ENCODE assay signal across 8 mouse cellular contexts in the genomic region with DNA sequence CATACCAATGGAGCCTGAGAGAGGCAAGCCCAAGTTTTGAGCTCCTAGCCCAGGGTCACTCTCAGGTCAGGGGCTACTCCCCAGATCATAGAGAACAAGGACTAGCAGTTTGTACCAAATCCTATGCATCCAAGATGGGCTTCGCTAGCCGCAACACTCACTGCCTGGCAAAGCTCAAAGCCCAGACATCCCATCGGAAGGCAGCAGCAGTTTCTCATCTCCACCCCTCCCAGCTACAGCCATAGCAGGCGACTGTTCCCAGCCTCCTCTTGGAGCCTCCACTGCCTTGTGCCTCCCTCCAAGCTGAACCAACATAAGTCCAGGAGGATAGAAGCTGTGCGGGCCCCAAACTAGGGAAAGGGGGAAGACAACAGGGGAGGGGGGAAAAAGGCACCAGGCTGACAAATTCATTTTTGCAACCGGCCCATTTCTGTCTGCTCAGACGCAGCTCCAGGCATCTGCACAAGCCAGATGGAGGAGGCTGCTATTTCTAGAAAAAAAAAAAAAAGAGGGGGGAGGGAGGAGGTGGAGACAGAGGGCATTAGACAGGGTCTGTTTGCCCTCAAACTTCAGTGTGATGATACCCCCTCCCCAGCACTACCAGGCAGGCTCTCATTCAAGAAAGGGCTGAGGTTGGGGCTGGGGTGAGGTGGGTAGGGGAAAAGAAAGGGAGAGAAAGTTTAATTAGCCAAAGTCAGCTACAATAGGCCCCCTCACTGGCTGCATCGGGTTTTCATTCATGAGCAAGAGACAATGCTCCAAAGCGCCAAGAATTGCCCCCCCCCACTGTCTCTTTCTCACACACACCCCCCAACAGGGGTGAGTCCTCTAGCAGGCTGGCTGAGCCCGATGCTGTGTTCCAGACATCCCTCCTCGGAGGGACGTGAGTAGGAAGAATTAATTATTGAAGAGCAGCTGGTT. TPM values are rescaled to one million over a fixed set of nuclear protein-coding genes. Genes with fewer than 3 reads are reported as not detected.
DNase-seq lines count a peak whose midpoint lies in the region; ATAC-seq and TF ChIP-seq lines count a peak whose summit lies in the region.

No protein-coding gene starts in this region.

- H3K9ac ChIP-seq in neural tube, embryonic 11.5 days (ENCODE audit: low read length): peak overlapping the region; percentile 91
- H3K9ac ChIP-seq in limb, embryonic 15.5 days: 0 out of 2 replicates have a peak overlapping the region, but pooled peaks have one; percentile 20

- DNase-seq in cerebellum, adult 9-10 months: peak; percentile 43
- DNase-seq in cerebellum, adult 18-20 months: no peak
- peak; percentile 69 for DNase-seq in neural tube, embryonic 11.5 days (ENCODE audit: low spot score)
- no peak for DNase-seq in neural tube, embryonic 10.5 days (ENCODE audit: extremely low spot score, low spot score)
- DNase-seq in urinary bladder, postnatal 10 days (ENCODE audit: low spot score): no peak
- DNase-seq in thymus, adult 2 months: no peak
- DNase-seq in adrenal gland, postnatal 25 days: no peak

- H3K4me1 ChIP-seq in neural tube, embryonic 11.5 days (ENCODE audit: control insufficient read depth, insufficient read depth, low read length): peaks cover 48% of the 10 kb centered on the region
- peaks cover 67% of the 10 kb centered on the region for H3K4me1 ChIP-seq in limb, embryonic 15.5 days
- H3K4me1 ChIP-seq in thymus, adult 2 months (replicated peaks; ENCODE audit: control insufficient read depth, insufficient read depth, low read length): peaks cover 22% of the 10 kb centered on the region

- peak overlapping the region; percentile 73 for H3K27ac ChIP-seq in neural tube, embryonic 11.5 days (ENCODE audit: low read depth, low read length)
- peak overlapping the region; percentile 33 for H3K27ac ChIP-seq in limb, embryonic 15.5 days
- H3K27ac ChIP-seq in thymus, adult 2 months (ENCODE audit: control insufficient read depth, insufficient read depth, low read length): no peak overlapping the region

- TF ChIP-seq POLR2A in thymus, adult 2 months (IDR thresholded peaks at IDR 0.05; ENCODE audit: control insufficient read depth, extremely low read depth, insufficient read depth, low read length, poor library complexity): no peak

- 24% methylated on average over 12 of the region's 12 CpGs for WGBS in neural tube, embryonic 11.5 days
- 16% methylated on average over 12 of the region's 12 CpGs for WGBS in limb, embryonic 15.5 days
- WGBS in thymus, adult 2 months: 89% methylated on average over 12 of the region's 12 CpGs

- H3K27me3 ChIP-seq in neural tube, embryonic 11.5 days (ENCODE audit: control insufficient read depth, insufficient read depth, low read length): no peaks in the 10 kb centered on the region
- no peaks in the 10 kb centered on the region for H3K27me3 ChIP-seq in limb, embryonic 15.5 days
- H3K27me3 ChIP-seq in thymus, adult 2 months (ENCODE audit: control insufficient read depth, insufficient read depth, low read length): no peaks in the 10 kb centered on the region; the same call in 1 of the 2 replicates

- peak overlapping the region; percentile 83 for H3K4me2 ChIP-seq in neural tube, embryonic 11.5 days (ENCODE audit: low read depth)
- peak overlapping the region; percentile 75 for H3K4me2 ChIP-seq in limb, embryonic 15.5 days

- TF ChIP-seq CTCF in thymus, adult 2 months (IDR thresholded peaks at IDR 0.05; ENCODE audit: borderline replicate concordance, control insufficient read depth, extremely low read depth, insufficient read depth, low read length, poor library complexity): no peak

- peaks cover 3% of the 10 kb centered on the region; the same call in 1 of the 2 replicates for H3K36me3 ChIP-seq in neural tube, embryonic 11.5 days (ENCODE audit: control insufficient read depth, insufficient read depth, low read length)
- H3K36me3 ChIP-seq in limb, embryonic 15.5 days: no peaks in the 10 kb centered on the region
- H3K36me3 ChIP-seq in thymus, adult 2 months (ENCODE audit: control insufficient read depth, insufficient read depth, low read length): no peaks in the 10 kb centered on the region

- H3K9me3 ChIP-seq in neural tube, embryonic 11.5 days (ENCODE audit: control insufficient read depth, low read length): no peaks in the 10 kb centered on the region
- no peaks in the 10 kb centered on the region for H3K9me3 ChIP-seq in limb, embryonic 15.5 days

- peak overlapping the region; percentile 96 for H3K4me3 ChIP-seq in neural tube, embryonic 11.5 days (ENCODE audit: low read depth, low read length)
- peak overlapping the region; percentile 84 for H3K4me3 ChIP-seq in limb, embryonic 15.5 days
- H3K4me3 ChIP-seq in thymus, adult 2 months (ENCODE audit: control insufficient read depth, insufficient read depth, low read length): no peak overlapping the region

- peak; percentile 63; the same call in 1 of the 2 replicates for ATAC-seq in neural tube, embryonic 11.5 days (ENCODE audit: insufficient read depth, low FRiP score, low TSS enrichment)
- no peak for ATAC-seq in limb, embryonic 15.5 days (ENCODE audit: insufficient number of reproducible peaks, low FRiP score, low TSS enrichment, low read depth)

RNA-seq across cellular contexts. Expression of gene Hdac5, which starts 2.4 kb away (rescaled TPM):
- 41.1 and 42.7 TPM in 2 replicates for polyA plus RNA-seq in neural tube, embryonic 11.5 days (2014; fragmentation: Nextera tagmentation; extraction: Ambion mirVana)
- 94.1 and 96.7 TPM in 2 replicates for polyA plus RNA-seq in limb, embryonic 15.5 days (2015; fragmentation: Nextera tagmentation; extraction: Ambion mirVana)
- 76.8 and 81.7 TPM in 2 replicates for polyA plus RNA-seq in thymus, adult 2 months (2012; rRNA removed)
- total RNA-seq in adrenal gland, postnatal 25 days (2021): 79.9 and 117 TPM in 2 replicates

RNA-seq across cellular contexts. Expression of gene BC030867, which starts 21.2 kb away (rescaled TPM):
- polyA plus RNA-seq in neural tube, embryonic 11.5 days (2014; fragmentation: Nextera tagmentation; extraction: Ambion mirVana): 17.9 and 18.6 TPM in 2 replicates
- 13.0 and 13.8 TPM in 2 replicates for polyA plus RNA-seq in limb, embryonic 15.5 days (2015; fragmentation: Nextera tagmentation; extraction: Ambion mirVana)
- polyA plus RNA-seq in thymus, adult 2 months (2012; rRNA removed): 13.0 and 17.7 TPM in 2 replicates
- 1.3 and 1.5 TPM in 2 replicates for total RNA-seq in adrenal gland, postnatal 25 days (2021)

RNA-seq across cellular contexts. Expression of gene G6pc3, which starts 38.1 kb away (rescaled TPM):
- 30.0 and 35.3 TPM in 2 replicates for polyA plus RNA-seq in neural tube, embryonic 11.5 days (2014; fragmentation: Nextera tagmentation; extraction: Ambion mirVana)
- 25.1 and 27.6 TPM in 2 replicates for polyA plus RNA-seq in limb, embryonic 15.5 days (2015; fragmentation: Nextera tagmentation; extraction: Ambion mirVana)
- 48.6 and 56.5 TPM in 2 replicates for polyA plus RNA-seq in thymus, adult 2 months (2012; rRNA removed)
- 132 and 143 TPM in 2 replicates for total RNA-seq in adrenal gland, postnatal 25 days (2021)

RNA-seq across cellular contexts. Expression of gene Asb16, which starts 41.0 kb away (rescaled TPM):
- polyA plus RNA-seq in neural tube, embryonic 11.5 days (2014; fragmentation: Nextera tagmentation; extraction: Ambion mirVana): not detected in 2 replicates
- polyA plus RNA-seq in limb, embryonic 15.5 days (2015; fragmentation: Nextera tagmentation; extraction: Ambion mirVana): 0.20 and 0.24 TPM in 2 replicates
- polyA plus RNA-seq in thymus, adult 2 months (2012; rRNA removed): 0.12 and 0.27 TPM in 2 replicates
- 0.36 TPM in 1 of 2 replicates, not detected in the other for total RNA-seq in adrenal gland, postnatal 25 days (2021)

RNA-seq across cellular contexts. Expression of gene Lsm12, which starts 42.4 kb away (rescaled TPM):
- polyA plus RNA-seq in neural tube, embryonic 11.5 days (2014; fragmentation: Nextera tagmentation; extraction: Ambion mirVana): 74.2 and 81.9 TPM in 2 replicates
- polyA plus RNA-seq in limb, embryonic 15.5 days (2015; fragmentation: Nextera tagmentation; extraction: Ambion mirVana): 119 and 130 TPM in 2 replicates
- polyA plus RNA-seq in thymus, adult 2 months (2012; rRNA removed): 36.1 and 42.2 TPM in 2 replicates
- 72.6 and 92.6 TPM in 2 replicates for total RNA-seq in adrenal gland, postnatal 25 days (2021)

Comparison
In these comparisons a context has a peak if more than half of its experiments do, and no peak if none do; other contexts are left out.
1. DNase-seq: peak in cerebellum, adult 9-10 months (single experiment) and neural tube, embryonic 11.5 days (single experiment); none in cerebellum, adult 18-20 months (0 of 2), neural tube, embryonic 10.5 days (single experiment), urinary bladder, postnatal 10 days (single experiment), thymus, adult 2 months (single experiment) and adrenal gland, postnatal 25 days (single experiment).